15 mouse cellular contexts compared by ENCODE assay signal in genomic region chr7:129050675-129051074, GRCm38 (mm10).
"Had no signal": no experiment of that assay in that cellular context is flagged by ENCODE, and none has a peak within 500 bp of the region (broad histone marks: within the 10 kb centered on the region; RNA-seq: fewer than 3 reads in every experiment).

No protein-coding gene starts in this region.

- DNase-seq: kidney, postnatal 36 days; layer of hippocampus, adult 9-11 months; layer of hippocampus, postnatal 36 days; lung, adult 18-20 months; retina, postnatal 1 day; right cerebral cortex, postnatal 4 days; spleen, adult 18-20 months; thymus, adult 2 months; thymus, postnatal 25 days had no signal

- H3K4me2 ChIP-seq: limb, embryonic 13.5 days; midbrain, embryonic 13.5 days; neural tube, embryonic 13.5 days; stomach, embryonic 15.5 days had no signal

- H3K27ac ChIP-seq: kidney, postnatal 0 days; limb, embryonic 13.5 days; liver, embryonic 14.5 days; midbrain, embryonic 13.5 days; neural tube, embryonic 13.5 days; stomach, embryonic 15.5 days had no signal

- H3K9me3 ChIP-seq: limb, embryonic 13.5 days; midbrain, embryonic 13.5 days; neural tube, embryonic 13.5 days; stomach, embryonic 15.5 days had no signal

- H3K27me3 ChIP-seq: limb, embryonic 13.5 days; midbrain, embryonic 13.5 days; neural tube, embryonic 13.5 days; stomach, embryonic 15.5 days had no signal

- H3K36me3 ChIP-seq: limb, embryonic 13.5 days; midbrain, embryonic 13.5 days; neural tube, embryonic 13.5 days; stomach, embryonic 15.5 days had no signal

- ATAC-seq: midbrain, embryonic 13.5 days had no signal

- H3K4me1 ChIP-seq: limb, embryonic 13.5 days; midbrain, embryonic 13.5 days; neural tube, embryonic 13.5 days; stomach, embryonic 15.5 days had no signal

- H3K9ac ChIP-seq: limb, embryonic 13.5 days; liver, embryonic 14.5 days; midbrain, embryonic 13.5 days; neural tube, embryonic 13.5 days; stomach, embryonic 15.5 days had no signal

- H3K4me3 ChIP-seq: limb, embryonic 13.5 days; midbrain, embryonic 13.5 days; neural tube, embryonic 13.5 days; stomach, embryonic 15.5 days had no signal
